Mouse (Mus musculus): ENCODE results near the gene Adcyap1r1. TPM values are rescaled to one million over a fixed set of nuclear protein-coding genes. Genes with fewer than 3 reads are reported as not detected.

The Adcyap1r1 gene
- polyA plus RNA-seq, 1 experiment from 2014 or later: not detected

DNA sequence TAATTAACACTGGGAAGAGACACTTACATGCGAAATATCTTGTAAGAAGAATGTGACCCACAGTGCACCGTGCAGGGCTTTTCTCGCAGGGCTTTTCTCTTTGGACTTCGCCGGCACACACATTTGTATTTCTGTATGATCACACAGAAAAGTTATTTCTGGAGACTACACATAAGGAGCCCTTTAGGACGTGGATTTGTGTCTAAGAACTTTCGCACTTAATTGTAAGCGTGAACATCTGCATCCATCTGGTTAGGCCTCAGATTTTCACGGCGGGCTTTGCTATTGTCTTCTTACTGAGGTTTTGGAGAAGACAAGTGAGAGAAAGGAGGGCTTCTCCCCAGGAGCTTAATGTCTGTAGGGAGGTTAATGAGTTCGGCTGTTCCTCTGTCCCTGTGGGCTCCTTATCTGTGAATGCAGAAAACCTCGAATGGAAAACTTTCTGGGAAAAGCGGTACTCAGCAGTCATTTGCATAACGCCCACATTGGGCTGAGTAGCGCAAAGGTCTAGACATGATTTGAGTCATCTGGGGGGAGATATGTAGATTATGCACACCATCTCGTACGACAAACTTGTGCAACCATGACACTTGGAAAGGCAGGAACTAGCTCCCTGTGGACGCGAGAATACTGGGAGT lies 60.4 kb downstream of the Adcyap1r1 start:
- Histone ChIP-seq H3K27ac (ENCODE audit: low read depth) (no peak overlapping the region), H3K4me3 (ENCODE audit: low read depth, low read length) (no peak overlapping the region), H3K4me1 (ENCODE audit: insufficient read depth) (no peaks in the 10 kb centered on the region), H3K9ac (replicated peaks) (no peak overlapping the region), H3K9me3 (ENCODE audit: low read length) (no peaks in the 10 kb centered on the region), H3K36me3 (replicated peaks; ENCODE audit: insufficient read depth, low read length) (no peaks in the 10 kb centered on the region), H3K4me2 (ENCODE audit: low read depth, low read length) (no peak overlapping the region), H3K27me3 (ENCODE audit: insufficient read depth, low read length) (no peaks in the 10 kb centered on the region)
- DNase-seq (peak; percentile 9), ATAC-seq (no peak)
- 48% methylated on average over 19 of the region's 19 CpGs for WGBS (ENCODE audit: insufficient replicate concordance)
- no peak for TF ChIP-seq CTCF (IDR thresholded peaks at IDR 0.05; ENCODE audit: low read depth)
- no peak for TF ChIP-seq EP300 (IDR thresholded peaks at IDR 0.05; ENCODE audit: low read depth)

- no peaks in the 10 kb centered on the region for H3K27me3 ChIP-seq (ENCODE audit: insufficient read depth, low read length)
- no peak overlapping the region for H3K27ac ChIP-seq (ENCODE audit: low read depth)
- H3K4me1 ChIP-seq (ENCODE audit: insufficient read depth): no peaks in the 10 kb centered on the region
- no peak overlapping the region for H3K9ac ChIP-seq (replicated peaks)
- no peak for DNase-seq
- no peak overlapping the region for H3K4me2 ChIP-seq (ENCODE audit: low read depth, low read length)
- no peak for ATAC-seq
- H3K9me3 ChIP-seq (ENCODE audit: low read length): no peaks in the 10 kb centered on the region
- TF ChIP-seq CTCF (IDR thresholded peaks at IDR 0.05; ENCODE audit: low read depth): no peak
- no peak for TF ChIP-seq EP300 (IDR thresholded peaks at IDR 0.05; ENCODE audit: low read depth)
- H3K4me3 ChIP-seq (ENCODE audit: low read depth, low read length): no peak overlapping the region
- no peaks in the 10 kb centered on the region for H3K36me3 ChIP-seq (replicated peaks; ENCODE audit: insufficient read depth, low read length)
- WGBS (ENCODE audit: insufficient replicate concordance): 59% methylated on average over 5 of the region's 5 CpGs
Measured at GRCm38 (mm10) chr6:55513477-55513876, 61.7 kb downstream of the Adcyap1r1 start.

DNA sequence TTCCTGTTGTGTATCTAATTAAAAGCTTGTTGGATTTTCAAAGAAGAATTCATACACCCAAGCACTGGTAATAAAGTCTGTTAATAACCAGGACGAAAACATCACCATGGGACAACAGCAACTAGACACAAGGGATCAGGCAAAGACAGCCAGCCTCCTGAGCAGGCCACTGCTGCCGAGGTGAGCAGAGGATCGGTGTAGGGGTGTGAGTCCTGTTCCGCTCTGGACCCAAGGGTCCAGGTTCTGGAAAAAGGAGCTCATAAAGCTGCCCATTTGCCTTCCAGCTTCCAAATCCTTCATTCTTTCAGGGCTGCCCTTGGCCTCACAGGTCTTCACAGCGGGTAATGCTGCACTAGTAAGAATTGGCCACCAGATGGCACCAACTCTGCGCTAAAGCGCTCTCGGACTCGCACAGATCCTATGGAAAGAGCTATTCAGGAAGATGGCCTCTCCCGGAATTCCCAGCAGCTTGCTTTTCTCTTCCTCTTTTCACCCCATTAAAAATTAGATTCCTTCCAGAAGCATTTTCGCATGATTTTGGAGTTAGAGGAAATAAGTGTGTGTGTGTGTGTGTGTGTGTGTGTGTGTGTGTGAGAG lies 67.9 kb downstream of the Adcyap1r1 start:
- WGBS (ENCODE audit: insufficient replicate concordance): 13% methylated on average over 11 of the region's 11 CpGs

DNA sequence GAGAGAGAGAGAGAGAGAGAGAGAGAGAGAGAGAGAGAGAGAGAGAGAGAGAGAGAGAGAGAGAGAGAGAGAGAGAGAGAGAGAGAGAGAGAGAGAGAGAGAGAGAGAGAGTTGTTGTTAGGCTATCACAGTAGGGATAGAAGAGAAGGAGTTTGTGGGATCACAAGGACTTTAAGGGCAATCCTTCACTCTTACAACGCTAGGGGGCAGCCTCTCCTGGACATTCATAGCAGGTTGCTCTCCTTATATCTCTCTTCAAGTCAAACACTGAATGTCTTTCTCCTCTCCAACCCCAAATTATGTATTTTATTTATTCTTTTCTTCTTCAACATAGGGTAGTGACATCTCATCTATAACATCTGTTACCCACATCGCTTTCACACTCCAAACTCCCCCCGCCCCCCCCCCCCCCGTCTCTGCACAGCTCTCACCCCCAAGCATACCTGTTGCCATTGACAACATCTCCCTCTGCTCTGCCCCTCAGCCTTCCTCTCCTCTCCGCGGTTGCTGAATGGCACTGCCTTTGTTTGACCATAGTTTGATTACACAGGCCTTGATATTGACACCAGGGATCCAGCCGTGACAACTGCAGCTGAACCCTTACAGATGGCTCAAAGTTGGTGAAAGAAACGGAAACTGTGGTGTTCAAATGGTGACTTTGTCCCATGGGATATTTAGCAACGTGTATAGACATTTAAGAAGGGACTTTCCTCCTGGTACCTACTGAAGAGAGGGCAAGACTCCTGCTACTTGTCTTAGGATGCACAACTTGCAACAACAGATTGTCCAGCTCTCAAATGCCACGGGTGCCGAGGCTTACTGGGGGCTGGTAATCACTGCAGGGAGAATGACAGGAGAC lies 68.7 kb downstream of the Adcyap1r1 start:
- Histone ChIP-seq H3K4me3 (ENCODE audit: low read depth, low read length) (no peak overlapping the region), H3K4me1 (ENCODE audit: insufficient read depth) (no peaks in the 10 kb centered on the region), H3K27me3 (ENCODE audit: insufficient read depth, low read length) (no peaks in the 10 kb centered on the region), H3K4me2 (ENCODE audit: low read depth, low read length) (no peak overlapping the region), H3K9ac (replicated peaks) (no peak overlapping the region), H3K27ac (ENCODE audit: low read depth) (no peak overlapping the region), H3K9me3 (ENCODE audit: low read length) (no peaks in the 10 kb centered on the region), H3K36me3 (replicated peaks; ENCODE audit: insufficient read depth, low read length) (no peaks in the 10 kb centered on the region)
- ATAC-seq (no peak), DNase-seq (no peak)
- TF ChIP-seq CTCF (IDR thresholded peaks at IDR 0.05; ENCODE audit: low read depth) (peak; percentile 38), EP300 (IDR thresholded peaks at IDR 0.05; ENCODE audit: low read depth) (no peak)
- 48% methylated on average over 10 of the region's 11 CpGs for whole genome bisulfite sequencing (ENCODE audit: insufficient replicate concordance)

More for the DNA sequence above, 67.9 kb downstream of the Adcyap1r1 start:
- DNase-seq (peak; percentile 68), ATAC-seq (no peak)
- TF ChIP-seq EP300 (IDR thresholded peaks at IDR 0.05; ENCODE audit: low read depth): no peak
- TF ChIP-seq CTCF (IDR thresholded peaks at IDR 0.05; ENCODE audit: low read depth): peak; percentile 82
- Histone ChIP-seq H3K27ac (ENCODE audit: low read depth) (no peak overlapping the region), H3K9me3 (ENCODE audit: low read length) (no peaks in the 10 kb centered on the region), H3K27me3 (ENCODE audit: insufficient read depth, low read length) (no peaks in the 10 kb centered on the region), H3K4me3 (ENCODE audit: low read depth, low read length) (no peak overlapping the region), H3K4me2 (ENCODE audit: low read depth, low read length) (no peak overlapping the region), H3K36me3 (replicated peaks; ENCODE audit: insufficient read depth, low read length) (no peaks in the 10 kb centered on the region), H3K9ac (replicated peaks) (no peak overlapping the region), H3K4me1 (ENCODE audit: insufficient read depth) (no peaks in the 10 kb centered on the region)

DNA sequence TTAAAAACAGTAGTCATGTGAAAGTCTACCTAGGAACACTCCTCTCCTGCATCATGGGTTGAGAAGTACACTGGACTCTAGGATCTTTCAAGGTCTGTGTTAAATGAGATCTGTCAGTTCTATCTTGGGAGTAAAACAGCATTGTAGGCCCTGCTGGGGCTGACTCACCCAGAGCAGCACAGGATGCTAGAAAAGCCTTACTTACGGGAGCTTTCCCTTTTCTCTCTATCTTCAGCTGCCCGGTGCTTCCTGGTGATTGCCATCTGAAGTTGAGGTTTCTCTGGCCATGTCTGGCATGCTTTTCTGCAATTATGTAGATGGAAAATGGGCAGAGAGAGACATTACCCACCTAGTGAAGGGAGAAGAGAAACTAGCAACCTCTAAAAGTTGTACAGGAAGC lies 84.7 kb downstream of the Adcyap1r1 start:
- no peak for TF ChIP-seq CTCF (IDR thresholded peaks at IDR 0.05; ENCODE audit: low read depth)
- TF ChIP-seq EP300 (IDR thresholded peaks at IDR 0.05; ENCODE audit: low read depth): no peak
- no peaks in the 10 kb centered on the region for H3K36me3 ChIP-seq (replicated peaks; ENCODE audit: insufficient read depth, low read length)
- WGBS (ENCODE audit: insufficient replicate concordance): 28% methylated on average over 2 of the region's 2 CpGs
- no peak overlapping the region for H3K9ac ChIP-seq (replicated peaks)
- no peaks in the 10 kb centered on the region for H3K4me1 ChIP-seq (ENCODE audit: insufficient read depth)
- H3K9me3 ChIP-seq (ENCODE audit: low read length): no peaks in the 10 kb centered on the region
- no peaks in the 10 kb centered on the region for H3K27me3 ChIP-seq (ENCODE audit: insufficient read depth, low read length)
- H3K27ac ChIP-seq (ENCODE audit: low read depth): no peak overlapping the region
- no peak overlapping the region for H3K4me2 ChIP-seq (ENCODE audit: low read depth, low read length)
- H3K4me3 ChIP-seq (ENCODE audit: low read depth, low read length): no peak overlapping the region
- DNase-seq (no peak), ATAC-seq (no peak)

- Histone ChIP-seq H3K9me3 (ENCODE audit: low read length) (no peaks in the 10 kb centered on the region), H3K4me3 (ENCODE audit: low read depth, low read length) (no peak overlapping the region), H3K4me1 (ENCODE audit: insufficient read depth) (no peaks in the 10 kb centered on the region), H3K36me3 (replicated peaks; ENCODE audit: insufficient read depth, low read length) (no peaks in the 10 kb centered on the region), H3K9ac (replicated peaks) (no peak overlapping the region), H3K27me3 (ENCODE audit: insufficient read depth, low read length) (no peaks in the 10 kb centered on the region), H3K27ac (ENCODE audit: low read depth) (no peak overlapping the region), H3K4me2 (ENCODE audit: low read depth, low read length) (no peak overlapping the region)
- WGBS (ENCODE audit: insufficient replicate concordance): 67% methylated on average over 10 of the region's 10 CpGs
- DNase-seq (no peak), ATAC-seq (no peak)
- TF ChIP-seq CTCF (IDR thresholded peaks at IDR 0.05; ENCODE audit: low read depth): no peak
- no peak for TF ChIP-seq EP300 (IDR thresholded peaks at IDR 0.05; ENCODE audit: low read depth)
Measured at GRCm38 (mm10) chr6:55539196-55539595, 87.4 kb downstream of the Adcyap1r1 start.

Measured in liver, postnatal 0 days (tissue).